Mouse (Mus musculus) hindbrain, embryonic 16.5 days (tissue): ENCODE results near the gene 1700025B11Rik. TPM values are rescaled to one million over a fixed set of nuclear protein-coding genes. Genes with fewer than 3 reads are reported as not detected.
"Not testable (repeated sequence)": the region's sequence is repeated elsewhere in the genome, so short reads cannot be mapped to it uniquely, and the experiment has no call there.

Experiments
- ATAC-seq: fragments of 200-750 bp; cut with Nextera tagmentation; 2 replicates; pipeline ENCODE4 v1.8.0; 2017; ENCODE audit warnings: moderate TSS enrichment, moderate library complexity
- H3K27ac ChIP-seq: fragments of 300-500 bp; sonication (generic); 2 replicates; pipeline ENCODE4 v1.5.1; 2014; ENCODE audit warnings: low read depth, mild to moderate bottlenecking, control low read depth, low read length, moderate library complexity
- H3K27me3 ChIP-seq: fragments of 300-500 bp; sonication (generic); replicated peaks from 2 replicates; pipeline ENCODE4 v1.6.1; 2014; ENCODE audit warnings: low read length; ENCODE audit not compliant: control insufficient read depth, insufficient read depth
- H3K36me3 ChIP-seq: fragments of 300-500 bp; sonication (generic); 2 replicates; pipeline ENCODE4 v1.6.1; 2014; ENCODE audit warnings: mild to moderate bottlenecking, low read length, moderate library complexity, mixed read lengths; ENCODE audit not compliant: control insufficient read depth, insufficient read depth
- H3K4me1 ChIP-seq: fragments of 300-500 bp; sonication (generic); 2 replicates; pipeline ENCODE4 v1.6.1; 2014; ENCODE audit warnings: low read depth, low read length; ENCODE audit not compliant: control insufficient read depth, insufficient read depth
- H3K4me2 ChIP-seq: fragments of 300-500 bp; sonication (generic); 2 replicates; pipeline ENCODE4 v1.6.1; 2014; ENCODE audit warnings: mild to moderate bottlenecking, low read length, control low read depth, moderate library complexity
- H3K4me3 ChIP-seq: fragments of 300-500 bp; sonication (generic); 2 replicates; pipeline ENCODE4 v1.5.1; 2014; ENCODE audit warnings: mild to moderate bottlenecking, low read length, control low read depth, moderate library complexity
- H3K9ac ChIP-seq: fragments of 300-500 bp; sonication (generic); 2 replicates; pipeline ENCODE4 v1.6.1; 2014; ENCODE audit warnings: low read depth, mild to moderate bottlenecking, control low read depth, low read length, moderate library complexity
- H3K9me3 ChIP-seq: fragments of 300-500 bp; sonication (generic); 2 replicates; pipeline ENCODE4 v1.6.1; 2014; ENCODE audit warnings: mild to moderate bottlenecking, low read length, moderate library complexity; ENCODE audit not compliant: control insufficient read depth
- WGBS: fragments of 180-500 bp; shearing (Covaris S2); extraction: QIAGEN DNeasy Blood & Tissue Kit; methylation state at CpG from one replicate; pipeline ENCODE4 v1.1.7; 2014; 5-methylcytosine and 5-hydroxymethylcytosine counted together
- polyA plus RNA-seq: library from polyadenylated mRNA; unstranded; fragments of >200 nt; fragmentation: Nextera tagmentation; extraction: Ambion mirVana; gene quantifications from 2 replicates; pipeline ENCODE4 v1.2.1, GENCODE M21; 2015

1700025B11Rik gene
- polyA plus RNA-seq, 1 experiment from 2014 or later: not detected

DNA sequence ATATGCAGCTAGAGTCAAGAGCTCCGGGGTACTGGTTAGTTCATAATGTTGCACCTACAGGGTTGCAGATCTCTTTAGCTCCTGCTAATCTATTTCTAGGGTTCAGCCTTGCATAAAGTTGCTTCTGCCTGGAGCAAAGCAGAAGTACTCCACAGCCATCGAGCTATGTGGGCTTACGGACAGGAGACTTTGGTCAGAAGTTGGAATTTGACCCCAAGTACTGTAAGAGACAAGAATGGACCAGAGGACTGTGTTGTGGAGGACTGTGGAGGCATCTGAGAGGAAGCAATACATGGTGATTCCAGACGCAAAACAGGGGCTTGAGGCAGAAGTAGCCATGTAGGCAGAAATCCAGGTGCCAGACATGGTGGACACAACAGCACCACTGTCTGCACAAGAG, 17.6 kb upstream of the 1700025B11Rik start:
- WGBS: 95% methylated on average over 4 of the region's 4 CpGs
- H3K4me2 ChIP-seq: no peak overlapping the region
- H3K27ac ChIP-seq: no peak overlapping the region
- H3K9me3 ChIP-seq: no peaks in the 10 kb centered on the region
- H3K27me3 ChIP-seq: no peaks in the 10 kb centered on the region
- H3K9ac ChIP-seq: no peak overlapping the region
- ATAC-seq: no peak
- H3K36me3 ChIP-seq: no peaks in the 10 kb centered on the region
- no peak overlapping the region for H3K4me3 ChIP-seq
- no peaks in the 10 kb centered on the region for H3K4me1 ChIP-seq

DNA sequence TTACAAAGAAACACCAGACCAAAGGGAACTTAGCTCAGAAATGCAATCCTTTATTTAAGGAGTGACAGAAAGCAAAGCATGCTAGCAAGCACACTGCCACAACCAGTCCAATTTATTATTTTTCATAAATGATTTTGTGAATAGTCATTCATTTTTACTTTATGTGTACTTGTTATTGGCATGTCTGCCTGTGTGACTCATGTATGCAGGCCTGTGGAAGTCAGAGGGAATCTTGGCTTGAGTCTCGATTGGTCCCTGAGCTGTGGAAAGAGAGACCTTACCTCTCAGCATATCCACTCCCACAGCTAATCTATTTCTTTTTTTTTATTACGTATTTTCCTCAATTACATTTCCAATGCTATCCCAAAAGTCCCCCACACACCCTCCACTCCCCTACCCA, 17.1 kb upstream of the 1700025B11Rik start:
- Histone ChIP-seq H3K4me2 (no peak overlapping the region), H3K27ac (no peak overlapping the region), H3K4me1 (no peaks in the 10 kb centered on the region), H3K27me3 (no peaks in the 10 kb centered on the region), H3K4me3 (no peak overlapping the region), H3K9ac (no peak overlapping the region), H3K9me3 (no peaks in the 10 kb centered on the region), H3K36me3 (no peaks in the 10 kb centered on the region)
- no peak for ATAC-seq
- 93% methylated on average over 2 of the region's 2 CpGs for WGBS

DNA sequence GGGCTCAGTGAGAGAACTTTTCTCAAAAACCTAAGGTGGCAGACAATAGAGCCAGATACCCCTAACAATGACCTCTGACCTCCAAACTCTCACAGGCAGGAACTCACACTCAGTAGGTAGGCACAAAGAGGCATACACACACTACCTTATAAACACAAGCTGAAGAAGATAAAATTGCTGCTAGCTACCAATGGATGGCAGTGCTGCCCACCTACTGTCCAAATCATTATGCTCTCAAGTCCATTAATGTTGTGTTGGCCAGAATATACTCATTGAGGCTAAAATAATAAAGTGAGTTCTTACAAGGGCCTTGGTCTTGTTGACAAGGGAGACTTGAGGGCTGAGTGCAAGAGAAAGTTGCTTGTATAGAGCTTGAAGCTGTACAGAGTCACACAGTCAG, 1.5 kb upstream of the 1700025B11Rik start:
- Histone ChIP-seq H3K27ac (no peak overlapping the region), H3K4me1 (no peaks in the 10 kb centered on the region), H3K36me3 (no peaks in the 10 kb centered on the region), H3K9me3 (no peaks in the 10 kb centered on the region), H3K27me3 (no peaks in the 10 kb centered on the region), H3K9ac (no peak overlapping the region), H3K4me2 (no peak overlapping the region), H3K4me3 (no peak overlapping the region)
- no peak for ATAC-seq

- not testable (repeated sequence) for H3K9me3 ChIP-seq, H3K27me3 ChIP-seq, H3K9ac ChIP-seq, H3K4me1 ChIP-seq, H3K4me3 ChIP-seq, H3K36me3 ChIP-seq, H3K27ac ChIP-seq, ATAC-seq, H3K4me2 ChIP-seq
- WGBS: 29% methylated on average over 1 of the region's 1 CpGs
Measured at GRCm38 (mm10) chr15:77539221-77539620, 22.5 kb downstream of the 1700025B11Rik start.

DNA sequence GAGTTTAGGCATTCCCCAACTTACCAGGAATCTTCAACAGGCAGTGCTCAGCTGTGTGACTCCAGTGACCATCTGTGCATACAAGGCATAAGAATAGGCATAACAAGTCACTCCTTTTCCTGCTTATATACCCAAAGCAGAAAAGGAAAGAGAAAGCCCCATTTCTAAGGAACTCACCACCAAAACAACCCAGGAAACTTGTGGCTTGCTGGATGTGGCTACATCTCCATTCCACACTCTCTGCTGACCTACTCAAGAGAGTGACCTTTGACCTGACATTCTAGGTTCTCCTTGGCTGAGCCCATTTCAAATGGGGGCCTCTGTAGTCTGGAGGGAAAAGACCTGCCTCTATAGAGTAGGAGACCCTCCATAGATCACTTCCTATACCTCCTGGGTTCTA, 28.5 kb downstream of the 1700025B11Rik start, which contains the start of gene Apol7c:
Gene Apol7c, minus strand, starts transcription at position 101 of the 400 bp plus-strand sequence.
- Histone ChIP-seq H3K27me3 (no peaks in the 10 kb centered on the region), H3K9me3 (no peaks in the 10 kb centered on the region), H3K4me1 (no peaks in the 10 kb centered on the region), H3K36me3 (no peaks in the 10 kb centered on the region), H3K9ac (no peak within 1 kb of the TSS), H3K4me3 (no peak within 1 kb of the TSS), H3K4me2 (no peak within 1 kb of the TSS), H3K27ac (no peak within 1 kb of the TSS)
- no peak for ATAC-seq

GRCm38 (mm10) chr15:77523186-77523843, 38.4 kb downstream of the 1700025B11Rik start:
- not testable (repeated sequence) for H3K4me1 ChIP-seq, H3K36me3 ChIP-seq, H3K9ac ChIP-seq, ATAC-seq, H3K9me3 ChIP-seq, H3K4me2 ChIP-seq, H3K27me3 ChIP-seq, H3K4me3 ChIP-seq, H3K27ac ChIP-seq
- 22% methylated on average over 6 of the region's 6 CpGs for WGBS

DNA sequence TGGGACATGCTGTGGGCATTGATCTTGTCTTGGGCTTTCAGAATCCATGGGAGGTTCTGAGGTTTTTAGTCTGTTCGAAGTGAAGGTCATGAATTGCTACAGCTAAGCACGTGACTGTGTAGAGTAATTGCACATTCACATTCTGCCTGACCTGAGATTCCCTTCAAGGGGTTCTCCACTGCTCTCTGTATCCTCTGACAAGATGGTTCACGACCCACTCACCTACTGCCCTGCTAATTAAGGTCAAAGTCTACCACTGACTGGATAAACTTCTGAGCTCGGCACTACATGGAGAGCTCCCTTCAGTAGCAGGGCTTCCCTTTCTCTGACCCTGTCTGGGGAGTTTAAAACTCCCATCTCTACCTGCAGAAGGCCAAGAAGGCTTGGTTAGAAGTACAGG, 41.1 kb downstream of the 1700025B11Rik start:
- H3K27me3 ChIP-seq, H3K9me3 ChIP-seq, H3K27ac ChIP-seq, H3K9ac ChIP-seq, H3K4me3 ChIP-seq, ATAC-seq, H3K4me1 ChIP-seq, H3K36me3 ChIP-seq, H3K4me2 ChIP-seq: not testable (repeated sequence)
- 69% methylated on average over 4 of the region's 4 CpGs for WGBS

Other genes with a start within 250 kb of the 1700025B11Rik start
- gene Apol7a, start 162.8 kb downstream of the 1700025B11Rik start, polyA plus RNA-seq: not detected in 2 replicates
- 0.24 and 0.46 TPM in 2 replicates for gene Apol9a, start 150.8 kb downstream of the 1700025B11Rik start, polyA plus RNA-seq
- not detected in 2 replicates for gene Apol7b, start 114.4 kb downstream of the 1700025B11Rik start, polyA plus RNA-seq
- gene Apol10a, start 84.8 kb downstream of the 1700025B11Rik start, polyA plus RNA-seq: not detected in 2 replicates
- not detected in 2 replicates for gene Apol11a, start 53.6 kb downstream of the 1700025B11Rik start, polyA plus RNA-seq
- gene Apol7c, start 28.6 kb downstream of the 1700025B11Rik start, polyA plus RNA-seq: not detected in 2 replicates
- 0.06 TPM in 1 of 2 replicates, not detected in the other for gene Apol10b, start 34.2 kb upstream of the 1700025B11Rik start, polyA plus RNA-seq
- not detected in 2 replicates for gene Gm36245, start 37.4 kb upstream of the 1700025B11Rik start, polyA plus RNA-seq
- not detected in 2 replicates for gene Apol11b, start 81.4 kb upstream of the 1700025B11Rik start, polyA plus RNA-seq
- gene Apol7e, start 137.0 kb upstream of the 1700025B11Rik start, polyA plus RNA-seq: not detected in 2 replicates
- gene Apol9b, start 167.1 kb upstream of the 1700025B11Rik start, polyA plus RNA-seq: 0.13 and 0.44 TPM in 2 replicates
- 0.14 and 0.35 TPM in 2 replicates for gene Apol8, start 195.1 kb upstream of the 1700025B11Rik start, polyA plus RNA-seq